Mouse (Mus musculus) CH12.LX (cell line): ENCODE data around the gene Mmp12. TPM values are rescaled to one million over a fixed set of nuclear protein-coding genes. Genes with fewer than 3 reads are reported as not detected.

Experiments
- DNase-seq: peaks from one replicate; pipeline ENCODE4 v3.0.0-alpha.2; 2013; ENCODE audit errors: extremely low read depth
- H3K27ac ChIP-seq: 2 replicates; pipeline ENCODE4 v1.5.1; 2012; ENCODE audit warnings: low read depth, mild to moderate bottlenecking, control low read depth, moderate library complexity; ENCODE audit not compliant: insufficient read depth
- H3K27me3 ChIP-seq: replicated peaks from 2 replicates; pipeline ENCODE3; 2012; ENCODE audit warnings: inconsistent platforms
- H3K36me3 ChIP-seq, 2 experiments: replicated peaks in 1 of 2; 2 replicates each; pipeline versions ENCODE3 to v1.6.1; 2012; ENCODE audit warnings: inconsistent platforms in 1 of 2, low read length in 1 of 2, mild to moderate bottlenecking in 1 of 2, mixed read lengths in 1 of 2, moderate library complexity in 1 of 2; ENCODE audit not compliant: control insufficient read depth in 1 of 2, insufficient read depth in 1 of 2
- H3K4me1 ChIP-seq, 2 experiments: 2 replicates each; pipeline ENCODE4 v1.6.1; 2012; ENCODE audit warnings: inconsistent platforms in 1 of 2, moderate library complexity in 1 of 2; ENCODE audit not compliant: insufficient read depth in 2 of 2, control insufficient read depth in 1 of 2
- H3K4me2 ChIP-seq: 2 replicates; pipeline ENCODE4 v1.6.1; 2012; ENCODE audit warnings: low read depth, mild to moderate bottlenecking, control low read depth; ENCODE audit not compliant: poor library complexity, insufficient read depth, severe bottlenecking
- H3K4me3 ChIP-seq, 3 experiments: fragments of 150-350 bp in 1 of 3; sonication (generic) in 1 of 3; replicated peaks in 1 of 3; 2 replicates each; pipeline versions ENCODE3 to v1.5.1; 2011 to 2012; ENCODE audit warnings: low read depth in 2 of 3, low read length in 2 of 3, mild to moderate bottlenecking in 2 of 3, moderate library complexity in 2 of 3, control low read depth in 1 of 3, improper control_type of control experiment in 1 of 3, inconsistent platforms in 1 of 3, mixed read lengths in 1 of 3; ENCODE audit not compliant: poor library complexity in 1 of 3
- H3K79me2 ChIP-seq: replicated peaks from 2 replicates; pipeline ENCODE4 v1.6.1; 2012; ENCODE audit warnings: mild to moderate bottlenecking, moderate library complexity; ENCODE audit not compliant: control insufficient read depth, poor library complexity, insufficient read depth, severe bottlenecking; ENCODE audit errors: extremely low read depth
- H3K9ac ChIP-seq: 2 replicates; pipeline ENCODE4 v1.6.1; 2012; ENCODE audit warnings: low read depth, mild to moderate bottlenecking, control low read depth, moderate library complexity; ENCODE audit not compliant: insufficient read depth
- H3K9me3 ChIP-seq: replicated peaks from 2 replicates; pipeline ENCODE3; 2012; ENCODE audit warnings: low read length, inconsistent platforms, mixed read lengths
- BHLHE40 ChIP-seq: IDR thresholded peaks from 2 replicates; pipeline ENCODE4 v1.6.1; 2011; ENCODE audit warnings: mild to moderate bottlenecking, low read depth, low read length, improper control_type of control experiment
- E2F4 ChIP-seq: IDR thresholded peaks from 2 replicates; pipeline ENCODE4 v1.6.1; 2011; ENCODE audit warnings: low read depth, low read length, improper control_type of control experiment; ENCODE audit not compliant: insufficient replicate concordance
- ETS1 ChIP-seq: conservative IDR thresholded peaks from 2 replicates; pipeline ENCODE4 v1.6.1; 2012; ENCODE audit warnings: low read depth, mild to moderate bottlenecking, inconsistent platforms, low read length, improper control_type of control experiment, moderate library complexity
- JUN ChIP-seq: IDR thresholded peaks from 2 replicates; pipeline ENCODE4 v1.6.1; 2011; ENCODE audit warnings: low read depth, mild to moderate bottlenecking, low read length, improper control_type of control experiment, moderate library complexity; ENCODE audit not compliant: insufficient read depth
- JUND ChIP-seq: conservative IDR thresholded peaks from 2 replicates; pipeline ENCODE4 v1.6.1; 2011; ENCODE audit warnings: low read depth, low read length, improper control_type of control experiment
- MAFK ChIP-seq: IDR thresholded peaks from 2 replicates; pipeline ENCODE4 v1.6.1; 2011; ENCODE audit warnings: low read length, improper control_type of control experiment; ENCODE audit not compliant: insufficient replicate concordance
- MAX ChIP-seq: IDR thresholded peaks from 2 replicates; pipeline ENCODE4 v1.6.1; 2011; ENCODE audit warnings: low read length, improper control_type of control experiment
- MEF2A ChIP-seq: IDR thresholded peaks from 2 replicates; pipeline ENCODE4 v1.6.1; 2014; ENCODE audit warnings: low read depth, mild to moderate bottlenecking, inconsistent platforms, low read length, improper control_type of control experiment, borderline replicate concordance
- NELFE ChIP-seq: IDR thresholded peaks from 2 replicates; pipeline ENCODE4 v1.6.1; 2011; ENCODE audit warnings: low read depth, low read length, improper control_type of control experiment
- NRF1 ChIP-seq: IDR thresholded peaks from 2 replicates; pipeline ENCODE4 v1.6.1; 2014; ENCODE audit warnings: low read depth, mild to moderate bottlenecking, inconsistent platforms, low read length, improper control_type of control experiment, moderate library complexity
- POLR2AphosphoS2 ChIP-seq: IDR thresholded peaks from 2 replicates; pipeline ENCODE4 v1.6.1; 2011; ENCODE audit warnings: low read depth, low read length, improper control_type of control experiment
- RAD21 ChIP-seq: IDR thresholded peaks from 2 replicates; pipeline ENCODE4 v1.6.1; 2011; ENCODE audit warnings: low read depth, mild to moderate bottlenecking, low read length, improper control_type of control experiment, moderate library complexity
- SIN3A ChIP-seq: IDR thresholded peaks from 2 replicates; pipeline ENCODE4 v1.6.1; 2012; ENCODE audit warnings: low read length, improper control_type of control experiment, inconsistent platforms
- TCF12 ChIP-seq: IDR thresholded peaks from 2 replicates; pipeline ENCODE4 v1.6.1; 2014; ENCODE audit warnings: low read depth, mild to moderate bottlenecking, inconsistent platforms, low read length, improper control_type of control experiment
- UBTF ChIP-seq: IDR thresholded peaks from 2 replicates; pipeline ENCODE4 v1.6.1; 2012; ENCODE audit warnings: low read depth, mild to moderate bottlenecking, inconsistent platforms, low read length, improper control_type of control experiment, moderate library complexity
- USF2 ChIP-seq: conservative IDR thresholded peaks from 2 replicates; pipeline ENCODE4 v1.6.1; 2011; ENCODE audit warnings: low read depth, low read length, improper control_type of control experiment
- ZMIZ1 ChIP-seq: IDR thresholded peaks from 2 replicates; pipeline ENCODE4 v1.6.1; 2012; ENCODE audit warnings: low read depth, mild to moderate bottlenecking, inconsistent platforms, low read length, improper control_type of control experiment
- ZNF384 ChIP-seq: IDR thresholded peaks from 2 replicates; pipeline ENCODE4 v1.6.1; 2012; ENCODE audit warnings: low read depth, low read length, improper control_type of control experiment, inconsistent platforms
- dilution Hi-C: fragments of 300-500 bp; cut with MboI; formaldehyde crosslinking; loops from 2 replicates; pipeline ENCODE4 v1.14.3; 2020; ENCODE audit warnings: low sequenced_read_pairs; ENCODE audit not compliant: extremely low pct_unique_long_range_greater_than_20kb, extremely low pct_ligation_motif_present
- in situ Hi-C: fragments of 300-500 bp; cut with MboI; formaldehyde crosslinking; loops from 3 replicates; pipeline ENCODE4 v1.14.3; 2019; ENCODE audit warnings: low sequenced_read_pairs, low pct_ligation_motif_present, low pct_unique_long_range_greater_than_20kb, mixed read lengths
- polyA plus RNA-seq: library from polyadenylated mRNA; unstranded; fragments of >175 nt; gene quantifications from 2 replicates; pipeline ENCODE4 v1.2.1, GENCODE M21; 2012; ENCODE audit warnings: low read depth; ENCODE audit not compliant: insufficient read length
- total RNA-seq, 2 experiments: library from RNA; depleted of rRNA; stranded (reverse); fragments of 300-350 nt in 1 of 2; fragments of >200 nt in 1 of 2; gene quantifications; 2 replicates each; pipeline ENCODE4 v1.2.3; 2012 to 2014

Mmp12 gene
- total and polyA plus RNA-seq, 3 experiments, result 0.11 TPM; not detected in 2

DNA sequence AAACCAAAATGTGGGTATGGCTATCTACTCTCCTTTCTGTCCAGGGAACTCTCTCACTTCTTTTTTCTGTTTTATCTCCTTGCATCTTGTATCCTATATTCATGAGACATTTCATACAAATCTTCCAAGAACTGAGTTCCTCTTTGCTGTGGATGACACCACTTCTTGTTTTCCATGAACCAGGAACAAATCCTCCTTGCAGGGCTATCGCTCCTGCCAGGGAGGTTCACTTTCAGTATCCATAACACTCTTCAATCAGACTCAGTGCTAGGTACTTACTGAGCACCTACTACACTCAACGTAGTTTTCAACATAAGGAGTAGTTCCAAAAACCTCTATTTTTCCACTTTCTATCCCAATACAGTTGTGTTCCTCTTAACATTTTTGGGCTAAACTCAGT is 1.3 kb downstream of the Mmp12 start:
- Histone ChIP-seq H3K79me2 (no peaks in the 10 kb centered on the region), H3K27me3 (no peaks in the 10 kb centered on the region), H3K9me3 (no peaks in the 10 kb centered on the region), H3K4me3 (no peak overlapping the region), H3K4me2 (no peak overlapping the region), H3K36me3 (no peaks in the 10 kb centered on the region), H3K27ac (no peak overlapping the region), H3K4me1 (peaks cover 0 to 13% of the 10 kb centered on the region in 2 experiments; a peak in 3 of 4 replicates), H3K9ac (no peak overlapping the region)
- TF ChIP-seq JUND (no peak), ZMIZ1 (no peak), MAFK (no peak), ETS1 (no peak), SIN3A (no peak), MAX (no peak), NELFE (no peak), RAD21 (no peak), UBTF (no peak), JUN (no peak), TCF12 (no peak), ZNF384 (no peak), MEF2A (no peak), USF2 (no peak), POLR2AphosphoS2 (no peak)
- in situ Hi-C loops, result no loop called here
- dilution Hi-C loops, result no loop called here
- DNase-seq, result no peak

DNA sequence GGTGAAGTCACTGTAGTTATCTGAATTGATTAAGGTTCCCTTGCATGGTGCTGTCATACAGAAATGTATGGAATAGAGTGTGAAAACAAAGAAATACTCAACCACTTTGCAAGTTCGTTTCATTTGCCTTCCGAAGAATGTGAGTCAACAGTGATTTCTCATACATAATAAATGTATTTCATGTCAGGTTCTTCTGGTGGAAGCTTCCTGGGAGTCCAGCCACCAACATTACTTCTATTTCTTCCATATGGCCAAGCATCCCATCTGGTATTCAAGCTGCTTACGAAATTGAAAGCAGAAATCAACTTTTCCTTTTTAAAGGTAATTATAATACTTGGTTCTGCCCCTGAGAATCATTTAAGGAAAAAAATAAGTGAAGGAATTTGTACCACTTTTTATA is 10.4 kb downstream of the Mmp12 start:
- no peak overlapping the region for H3K27ac ChIP-seq
- TF ChIP-seq JUND (no peak), SIN3A (no peak), BHLHE40 (no peak), ZNF384 (no peak), NRF1 (no peak), E2F4 (no peak)
- no peak for DNase-seq
- no peak overlapping the region for H3K4me3 ChIP-seq
- no peaks in the 10 kb centered on the region for H3K27me3 ChIP-seq
- no peaks in the 10 kb centered on the region for H3K36me3 ChIP-seq
- dilution Hi-C loops (no loop called here), in situ Hi-C loops (no loop called here)
- no peaks in the 10 kb centered on the region for H3K9me3 ChIP-seq
- H3K9ac ChIP-seq, result no peak overlapping the region
- H3K4me2 ChIP-seq, result no peak overlapping the region
- H3K79me2 ChIP-seq, result no peaks in the 10 kb centered on the region
- peaks cover 0 to 6% of the 10 kb centered on the region in 2 experiments; a peak in 2 of 4 replicates for H3K4me1 ChIP-seq
